Mouse (Mus musculus): ENCODE results near the gene Bmp6.

DNA sequence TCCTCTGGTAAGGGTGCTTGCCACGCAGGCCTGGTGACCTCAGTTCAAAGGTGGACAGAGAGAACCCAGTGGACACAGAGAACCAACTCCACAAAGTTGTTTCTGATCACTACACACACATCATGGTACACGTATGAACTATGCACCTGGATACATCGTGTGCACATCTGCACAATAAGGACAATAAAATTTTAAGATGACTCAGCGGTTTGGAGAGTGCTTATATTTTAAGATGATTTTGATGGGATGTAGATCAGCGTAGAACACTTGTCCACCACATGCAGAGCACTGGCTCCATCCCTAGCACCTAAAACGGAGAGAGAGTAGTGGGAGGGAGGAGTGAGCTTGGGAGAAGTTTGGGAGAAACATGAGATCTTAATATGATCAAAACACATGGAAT, 128.6 kb downstream of the Bmp6 start:
- TF ChIP-seq CTCF (IDR thresholded peaks at IDR 0.05; ENCODE audit: insufficient read depth, low read length) (no peak), POLR2A (IDR thresholded peaks at IDR 0.05; ENCODE audit: borderline replicate concordance, extremely low read depth, low read depth, low read length) (no peak)
